Mouse (Mus musculus): ENCODE measurements at regions not wholly inside any gene's neighbourhood (a gene's known extent, or its start where the extent isn't known, plus 50 kb on each side); places are given as distances from the start of the nearest gene placed in this dataset.

- TF ChIP-seq EP300 (IDR thresholded peaks at IDR 0.05; ENCODE audit: low read depth) (no peak), CTCF (IDR thresholded peaks at IDR 0.05; ENCODE audit: low read depth) (no peak)
Measured at GRCm38 (mm10) chr2:128229730-128230129, 103.9 kb downstream of the Bcl2l11 start.
